Mouse (Mus musculus): ENCODE data around the gene Smoc2. TPM values are rescaled to one million over a fixed set of nuclear protein-coding genes. Genes with fewer than 3 reads are reported as not detected.

Gene Smoc2
- polyA plus RNA-seq, 1 experiment from 2014 or later: 19.4 TPM

- Histone ChIP-seq H3K36me3 (ENCODE audit: control insufficient read depth, insufficient read depth, low read length) (no peaks in the 10 kb centered on the region), H3K4me3 (ENCODE audit: low read depth, low read length) (no peak overlapping the region), H3K27me3 (ENCODE audit: control insufficient read depth, insufficient read depth, low read length) (no peaks in the 10 kb centered on the region), H3K9me3 (ENCODE audit: control insufficient read depth, low read length) (no peaks in the 10 kb centered on the region), H3K9ac (ENCODE audit: low read depth, low read length) (no peak overlapping the region), H3K27ac (ENCODE audit: low read depth, low read length) (no peak overlapping the region), H3K4me1 (replicated peaks; ENCODE audit: control insufficient read depth, insufficient read depth, low read length) (no peaks in the 10 kb centered on the region), H3K4me2 (replicated peaks; ENCODE audit: low read depth, low read length) (no peak overlapping the region)
- 88% methylated on average over 5 of the region's 5 CpGs for whole genome bisulfite sequencing
- DNase-seq (ENCODE audit: low spot score): no peak
- ATAC-seq (ENCODE audit: low FRiP score): no peak
Observed at GRCm38 (mm10) chr17:14397456-14397855, 118.2 kb downstream of the Smoc2 start.

GRCm38 (mm10) chr17:14398650-14399424 lies 119.5 kb downstream of the Smoc2 start:
- no peak overlapping the region for H3K9ac ChIP-seq (ENCODE audit: low read depth, low read length)
- DNase-seq (ENCODE audit: low spot score): no peak
- H3K4me2 ChIP-seq (replicated peaks; ENCODE audit: low read depth, low read length): no peak overlapping the region
- no peak for ATAC-seq (ENCODE audit: low FRiP score)
- no peaks in the 10 kb centered on the region for H3K9me3 ChIP-seq (ENCODE audit: control insufficient read depth, low read length)
- no peaks in the 10 kb centered on the region for H3K36me3 ChIP-seq (ENCODE audit: control insufficient read depth, insufficient read depth, low read length)
- no peak overlapping the region for H3K4me3 ChIP-seq (ENCODE audit: low read depth, low read length)
- H3K27ac ChIP-seq (ENCODE audit: low read depth, low read length): no peak overlapping the region
- WGBS: 92% methylated on average over 8 of the region's 8 CpGs
- no peaks in the 10 kb centered on the region for H3K27me3 ChIP-seq (ENCODE audit: control insufficient read depth, insufficient read depth, low read length)
- H3K4me1 ChIP-seq (replicated peaks; ENCODE audit: control insufficient read depth, insufficient read depth, low read length): no peaks in the 10 kb centered on the region

GRCm38 (mm10) chr17:14400960-14401359 lies 121.7 kb downstream of the Smoc2 start:
- no peak overlapping the region for H3K27ac ChIP-seq (ENCODE audit: low read depth, low read length)
- H3K4me3 ChIP-seq (ENCODE audit: low read depth, low read length): no peak overlapping the region
- ATAC-seq (ENCODE audit: low FRiP score): no peak
- H3K4me1 ChIP-seq (replicated peaks; ENCODE audit: control insufficient read depth, insufficient read depth, low read length): no peaks in the 10 kb centered on the region
- no peaks in the 10 kb centered on the region for H3K36me3 ChIP-seq (ENCODE audit: control insufficient read depth, insufficient read depth, low read length)
- whole genome bisulfite sequencing: 71% methylated on average over 5 of the region's 5 CpGs
- no peaks in the 10 kb centered on the region for H3K9me3 ChIP-seq (ENCODE audit: control insufficient read depth, low read length)
- no peak overlapping the region for H3K9ac ChIP-seq (ENCODE audit: low read depth, low read length)
- no peaks in the 10 kb centered on the region for H3K27me3 ChIP-seq (ENCODE audit: control insufficient read depth, insufficient read depth, low read length)
- no peak overlapping the region for H3K4me2 ChIP-seq (replicated peaks; ENCODE audit: low read depth, low read length)
- DNase-seq (ENCODE audit: low spot score): no peak

- Histone ChIP-seq H3K27me3 (ENCODE audit: control insufficient read depth, insufficient read depth, low read length) (no peaks in the 10 kb centered on the region), H3K36me3 (ENCODE audit: control insufficient read depth, insufficient read depth, low read length) (no peaks in the 10 kb centered on the region), H3K9ac (ENCODE audit: low read depth, low read length) (no peak overlapping the region), H3K9me3 (ENCODE audit: control insufficient read depth, low read length) (no peaks in the 10 kb centered on the region), H3K27ac (ENCODE audit: low read depth, low read length) (no peak overlapping the region), H3K4me2 (replicated peaks; ENCODE audit: low read depth, low read length) (no peak overlapping the region), H3K4me3 (ENCODE audit: low read depth, low read length) (no peak overlapping the region), H3K4me1 (replicated peaks; ENCODE audit: control insufficient read depth, insufficient read depth, low read length) (no peaks in the 10 kb centered on the region)
- DNase-seq (ENCODE audit: low spot score) (no peak), ATAC-seq (ENCODE audit: low FRiP score) (no peak)
- WGBS: 75% methylated on average over 5 of the region's 5 CpGs
Observed at GRCm38 (mm10) chr17:14407874-14408273, 128.6 kb downstream of the Smoc2 start.

- no peak overlapping the region for H3K9ac ChIP-seq (ENCODE audit: low read depth, low read length)
- DNase-seq (ENCODE audit: low spot score) (no peak), ATAC-seq (ENCODE audit: low FRiP score) (no peak)
- H3K4me1 ChIP-seq (replicated peaks; ENCODE audit: control insufficient read depth, insufficient read depth, low read length): no peaks in the 10 kb centered on the region
- no peaks in the 10 kb centered on the region for H3K9me3 ChIP-seq (ENCODE audit: control insufficient read depth, low read length)
- H3K4me2 ChIP-seq (replicated peaks; ENCODE audit: low read depth, low read length): no peak overlapping the region
- 88% methylated on average over 2 of the region's 2 CpGs for WGBS
- no peaks in the 10 kb centered on the region for H3K36me3 ChIP-seq (ENCODE audit: control insufficient read depth, insufficient read depth, low read length)
- no peaks in the 10 kb centered on the region for H3K27me3 ChIP-seq (ENCODE audit: control insufficient read depth, insufficient read depth, low read length)
- no peak overlapping the region for H3K27ac ChIP-seq (ENCODE audit: low read depth, low read length)
- no peak overlapping the region for H3K4me3 ChIP-seq (ENCODE audit: low read depth, low read length)
Observed at GRCm38 (mm10) chr17:14412460-14412859, 133.2 kb downstream of the Smoc2 start.

GRCm38 (mm10) chr17:14414511-14414910 lies 135.2 kb downstream of the Smoc2 start:
- 71% methylated on average over 5 of the region's 5 CpGs for WGBS
- Histone ChIP-seq H3K4me3 (ENCODE audit: low read depth, low read length) (no peak overlapping the region), H3K4me2 (replicated peaks; ENCODE audit: low read depth, low read length) (no peak overlapping the region), H3K36me3 (ENCODE audit: control insufficient read depth, insufficient read depth, low read length) (no peaks in the 10 kb centered on the region), H3K9me3 (ENCODE audit: control insufficient read depth, low read length) (no peaks in the 10 kb centered on the region), H3K4me1 (replicated peaks; ENCODE audit: control insufficient read depth, insufficient read depth, low read length) (no peaks in the 10 kb centered on the region), H3K27ac (ENCODE audit: low read depth, low read length) (no peak overlapping the region), H3K9ac (ENCODE audit: low read depth, low read length) (no peak overlapping the region), H3K27me3 (ENCODE audit: control insufficient read depth, insufficient read depth, low read length) (no peaks in the 10 kb centered on the region)
- DNase-seq (ENCODE audit: low spot score) (no peak), ATAC-seq (ENCODE audit: low FRiP score) (no peak)

GRCm38 (mm10) chr17:14420460-14421046 lies 141.2 kb downstream of the Smoc2 start:
- no peaks in the 10 kb centered on the region for H3K36me3 ChIP-seq (ENCODE audit: control insufficient read depth, insufficient read depth, low read length)
- no peak for ATAC-seq (ENCODE audit: low FRiP score)
- DNase-seq (ENCODE audit: low spot score): no peak
- H3K9ac ChIP-seq (ENCODE audit: low read depth, low read length): no peak overlapping the region
- H3K4me2 ChIP-seq (replicated peaks; ENCODE audit: low read depth, low read length): no peak overlapping the region
- H3K4me3 ChIP-seq (ENCODE audit: low read depth, low read length): no peak overlapping the region
- H3K4me1 ChIP-seq (replicated peaks; ENCODE audit: control insufficient read depth, insufficient read depth, low read length): no peaks in the 10 kb centered on the region
- H3K27me3 ChIP-seq (ENCODE audit: control insufficient read depth, insufficient read depth, low read length): no peaks in the 10 kb centered on the region
- H3K9me3 ChIP-seq (ENCODE audit: control insufficient read depth, low read length): no peaks in the 10 kb centered on the region
- H3K27ac ChIP-seq (ENCODE audit: low read depth, low read length): no peak overlapping the region
- WGBS: 36% methylated on average over 8 of the region's 8 CpGs

GRCm38 (mm10) chr17:14426481-14426880 lies 147.2 kb downstream of the Smoc2 start:
- H3K4me3 ChIP-seq (ENCODE audit: low read depth, low read length): no peak overlapping the region
- H3K27ac ChIP-seq (ENCODE audit: low read depth, low read length): no peak overlapping the region
- no peaks in the 10 kb centered on the region for H3K4me1 ChIP-seq (replicated peaks; ENCODE audit: control insufficient read depth, insufficient read depth, low read length)
- DNase-seq (ENCODE audit: low spot score): no peak
- H3K4me2 ChIP-seq (replicated peaks; ENCODE audit: low read depth, low read length): no peak overlapping the region
- no peaks in the 10 kb centered on the region for H3K36me3 ChIP-seq (ENCODE audit: control insufficient read depth, insufficient read depth, low read length)
- 72% methylated on average over 6 of the region's 6 CpGs for WGBS
- H3K9ac ChIP-seq (ENCODE audit: low read depth, low read length): no peak overlapping the region
- no peaks in the 10 kb centered on the region for H3K9me3 ChIP-seq (ENCODE audit: control insufficient read depth, low read length)
- H3K27me3 ChIP-seq (ENCODE audit: control insufficient read depth, insufficient read depth, low read length): no peaks in the 10 kb centered on the region
- no peak for ATAC-seq (ENCODE audit: low FRiP score)

GRCm38 (mm10) chr17:14434717-14435116 lies 155.4 kb downstream of the Smoc2 start:
- Histone ChIP-seq H3K9ac (ENCODE audit: low read depth, low read length) (no peak overlapping the region), H3K9me3 (ENCODE audit: control insufficient read depth, low read length) (no peaks in the 10 kb centered on the region), H3K27ac (ENCODE audit: low read depth, low read length) (no peak overlapping the region), H3K36me3 (ENCODE audit: control insufficient read depth, insufficient read depth, low read length) (no peaks in the 10 kb centered on the region), H3K4me2 (replicated peaks; ENCODE audit: low read depth, low read length) (no peak overlapping the region), H3K27me3 (ENCODE audit: control insufficient read depth, insufficient read depth, low read length) (no peaks in the 10 kb centered on the region), H3K4me3 (ENCODE audit: low read depth, low read length) (no peak overlapping the region), H3K4me1 (replicated peaks; ENCODE audit: control insufficient read depth, insufficient read depth, low read length) (no peaks in the 10 kb centered on the region)
- no peak for ATAC-seq (ENCODE audit: low FRiP score)
- 89% methylated on average over 4 of the region's 4 CpGs for WGBS
- no peak for DNase-seq (ENCODE audit: low spot score)
